Mouse (Mus musculus): ENCODE measurements around the gene Erp44. TPM values are rescaled to one million over a fixed set of nuclear protein-coding genes. Genes with fewer than 3 reads are reported as not detected.

The Erp44 gene
- total RNA-seq, 2 experiments from 2014 or later = 38.3 to 40.8 TPM

- DNase-seq (ENCODE audit: low spot score in 2 of 2) = no peak
Observed at GRCm38 (mm10) chr4:48242482-48242881, 36.9 kb downstream of the Erp44 start.

- DNase-seq (ENCODE audit: low spot score in 2 of 2) = no peak
Observed at GRCm38 (mm10) chr4:48239046-48239445, 40.3 kb downstream of the Erp44 start.

GRCm38 (mm10) chr4:48236721-48237120, 42.6 kb downstream of the Erp44 start:
- no peak for DNase-seq (ENCODE audit: low spot score in 2 of 2)

GRCm38 (mm10) chr4:48226800-48227199, 52.6 kb downstream of the Erp44 start:
- DNase-seq (ENCODE audit: low spot score in 2 of 2) = no peak

DNA sequence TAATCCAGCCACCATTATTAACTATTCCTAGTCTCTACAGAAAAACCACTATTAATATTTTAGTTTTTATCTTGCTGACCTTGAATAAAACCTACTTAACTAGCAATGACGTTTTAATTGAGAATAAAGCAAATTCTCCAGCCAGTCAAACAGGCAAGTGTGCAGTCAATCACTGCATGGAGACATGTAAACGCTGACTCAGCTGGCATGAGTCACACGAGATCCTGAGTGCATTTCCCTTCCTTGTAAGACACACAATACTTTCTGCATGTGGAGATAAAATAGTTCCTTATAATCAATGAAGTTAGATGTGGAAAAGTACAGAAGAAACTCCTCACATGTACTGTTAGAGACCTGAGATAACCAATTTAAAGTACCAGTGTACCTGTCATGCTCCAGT, 53.8 kb downstream of the Erp44 start:
- DNase-seq (ENCODE audit: low spot score in 2 of 2) = no peak

DNA sequence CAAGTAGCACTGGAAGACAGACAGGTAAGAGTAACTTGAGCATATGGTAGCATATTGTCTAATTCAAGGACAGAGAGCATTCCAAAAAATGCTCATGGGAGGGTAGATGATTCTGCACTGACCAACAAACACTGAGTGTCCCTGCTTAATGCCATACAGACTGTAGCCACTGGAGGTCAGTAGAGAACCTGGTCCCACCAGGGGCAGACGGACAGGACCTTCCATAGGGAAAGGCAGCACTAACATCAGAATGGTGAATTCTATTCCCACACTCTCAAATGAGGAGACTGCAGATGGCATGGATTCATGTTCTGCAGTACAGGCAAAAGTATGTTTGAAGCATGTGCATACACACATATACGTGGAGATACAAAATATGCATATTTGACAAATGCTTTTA, 54.2 kb downstream of the Erp44 start:
- peak; percentile 30 to 55 for DNase-seq (ENCODE audit: low spot score in 2 of 2)

DNA sequence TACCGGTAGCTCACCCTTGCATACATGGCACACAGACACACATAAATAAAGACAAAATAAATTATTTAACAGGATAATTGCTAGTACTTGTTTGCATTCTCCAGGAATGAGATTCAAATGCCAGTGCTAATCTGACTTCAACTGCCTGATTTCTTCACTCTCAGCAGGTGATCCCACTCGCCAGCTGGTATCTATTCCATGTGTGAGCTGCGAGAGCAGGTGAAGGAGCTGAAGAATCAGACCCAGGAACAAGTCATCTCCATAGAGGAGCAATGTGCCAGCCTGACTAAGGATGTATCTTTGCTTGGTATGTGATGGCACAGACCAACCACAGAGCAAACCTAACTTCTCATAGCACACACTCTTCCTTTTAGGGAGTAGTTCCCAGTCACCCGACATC, 75.8 kb downstream of the Erp44 start:
- no peak for DNase-seq (ENCODE audit: low spot score in 2 of 2)

DNA sequence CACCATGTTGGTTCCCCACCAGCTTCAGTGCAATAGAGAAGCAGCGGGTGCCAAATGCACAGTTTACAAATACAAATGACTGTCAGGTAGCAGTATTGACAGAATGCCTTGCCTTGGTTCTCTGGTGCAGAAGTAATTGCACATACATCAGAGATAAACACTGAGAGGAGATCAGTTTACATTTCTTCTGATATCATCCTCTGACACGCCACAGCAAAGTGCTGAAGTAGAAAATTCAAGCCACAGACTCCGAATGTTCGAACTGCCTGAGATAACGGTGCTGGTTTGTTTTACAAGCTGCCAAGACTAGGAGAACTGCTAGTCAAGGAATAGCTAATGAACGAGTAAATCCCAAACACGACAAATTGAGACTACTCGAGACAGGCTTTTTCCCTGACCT, 80.9 kb downstream of the Erp44 start:
- DNase-seq (ENCODE audit: low spot score in 2 of 2) = no peak

GRCm38 (mm10) chr4:48197925-48198324, 81.4 kb downstream of the Erp44 start:
- DNase-seq (ENCODE audit: low spot score in 2 of 2) = no peak

- no peak for DNase-seq (ENCODE audit: low spot score in 2 of 2)
Observed at GRCm38 (mm10) chr4:48182115-48182806, 97.1 kb downstream of the Erp44 start.

DNA sequence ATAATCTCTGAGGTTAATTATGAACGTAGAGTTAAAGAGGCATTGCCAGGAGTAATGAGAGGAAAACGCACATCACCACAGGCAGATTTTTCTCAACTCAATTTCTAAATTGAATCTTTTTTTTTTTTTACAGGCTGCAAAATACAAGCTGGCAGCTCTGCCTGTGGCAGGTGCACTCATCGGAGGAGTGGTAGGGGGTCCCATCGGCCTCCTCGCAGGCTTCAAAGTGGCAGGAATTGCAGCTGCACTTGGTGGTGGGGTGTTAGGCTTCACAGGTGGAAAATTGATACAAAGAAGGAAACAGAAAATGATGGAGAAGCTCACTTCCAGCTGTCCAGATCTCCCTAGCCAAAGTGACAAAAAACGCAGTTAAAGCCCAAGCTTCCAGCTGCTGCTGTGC, 98.0 kb downstream of the Erp44 start:
- no peak for DNase-seq (ENCODE audit: low spot score in 2 of 2)

- no peak for DNase-seq (ENCODE audit: low spot score in 2 of 2)
Observed at GRCm38 (mm10) chr4:48180922-48181321, 98.4 kb downstream of the Erp44 start.

DNA sequence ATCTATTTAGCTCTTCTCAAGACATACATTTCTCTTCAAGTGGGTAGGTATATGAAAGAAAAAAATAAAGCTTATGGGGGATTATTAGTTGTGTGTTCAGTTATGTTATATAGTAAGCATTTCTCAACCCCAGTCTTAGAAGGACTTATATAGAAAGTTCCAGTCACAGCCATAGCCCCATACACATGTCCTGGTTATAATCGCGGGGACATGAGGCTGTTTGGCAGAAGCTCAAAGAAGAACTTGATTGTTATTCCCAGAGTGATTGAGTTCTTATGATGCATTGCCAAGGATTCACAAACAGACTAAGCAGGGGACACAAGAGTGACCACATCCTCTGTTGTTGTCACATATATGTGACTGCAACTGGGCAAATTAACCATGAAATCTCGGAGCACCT, 103.7 kb downstream of the Erp44 start:
- DNase-seq (ENCODE audit: low spot score in 2 of 2) = no peak

DNA sequence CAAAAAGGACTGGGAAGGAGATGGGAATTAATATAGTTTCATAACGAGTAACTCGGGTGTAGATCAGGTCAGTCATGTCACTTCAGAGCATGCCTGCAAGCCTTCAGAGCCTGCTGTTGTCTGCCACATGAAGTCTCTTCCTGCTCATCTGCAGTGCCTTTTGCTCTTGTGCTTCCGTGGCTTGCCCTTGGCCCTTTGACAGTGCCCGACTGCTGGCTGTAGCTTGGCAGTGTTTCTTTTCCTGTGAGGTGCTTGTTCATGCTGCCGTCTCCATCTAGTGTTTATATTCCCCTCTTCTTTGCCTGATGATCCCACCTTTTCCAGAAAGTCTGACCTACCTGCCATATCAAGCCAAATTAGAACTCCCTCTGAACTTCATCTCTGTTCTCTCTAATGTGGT, 115.5 kb downstream of the Erp44 start:
- no peak for DNase-seq (ENCODE audit: low spot score in 2 of 2)

- no peak for DNase-seq (ENCODE audit: low spot score in 2 of 2)
Observed at GRCm38 (mm10) chr4:48160386-48160785, 119.0 kb downstream of the Erp44 start.

- DNase-seq (ENCODE audit: low spot score in 2 of 2) = no peak
Observed at GRCm38 (mm10) chr4:48155864-48156263, 123.5 kb downstream of the Erp44 start.

GRCm38 (mm10) chr4:48153229-48153628, 126.1 kb downstream of the Erp44 start:
- DNase-seq (ENCODE audit: low spot score in 2 of 2) = peak in 1 of 2 experiments; percentile 51

DNA sequence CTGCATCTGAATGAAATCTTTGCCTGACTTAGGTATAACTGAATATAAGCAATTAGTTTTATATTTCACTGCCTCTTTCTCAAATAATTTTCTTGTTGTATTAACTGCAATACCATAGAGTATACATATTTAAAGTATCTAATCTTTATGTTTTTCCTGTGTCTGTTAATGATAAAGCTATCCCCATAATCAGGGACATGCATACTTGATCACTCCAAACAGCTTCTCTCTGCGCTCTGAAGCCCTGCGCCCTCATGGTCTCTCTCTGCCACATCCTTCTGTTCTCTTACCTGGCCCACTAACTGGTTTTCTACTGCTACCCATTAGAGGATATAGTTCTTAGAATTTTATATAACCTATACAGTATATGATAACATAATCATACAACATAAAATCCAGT, 129.9 kb downstream of the Erp44 start:
- DNase-seq (ENCODE audit: low spot score in 2 of 2) = no peak

Small RNA genes lying within 50 kb of the gene (microRNA-seq; reads per million reads assigned to microRNA genes)
- 0 reads per million in 2 experiments for gene Mir1958

Other genes with a start within 250 kb of the Erp44 start
- gene Nr4a3, start 234.4 kb downstream of the Erp44 start, total RNA-seq (2021) = 10 to 100 TPM; 90.2 to 95.4 TPM
- gene Stx17, start 154.6 kb downstream of the Erp44 start, total RNA-seq (2021) = 10 to 100 TPM; 24.7 to 28.4 TPM
- 10 to 100 TPM; 11.9 to 12.9 TPM for gene Invs, start 202 bp upstream of the Erp44 start, total RNA-seq (2021)
- gene Tex10, start 193.9 kb upstream of the Erp44 start, total RNA-seq (2021) = 10 to 100 TPM; 22.5 to 26.6 TPM